Mouse (Mus musculus): ENCODE measurements around the gene Zdhhc16. TPM values are rescaled to one million over a fixed set of nuclear protein-coding genes. Genes with fewer than 3 reads are reported as not detected.

Zdhhc16 gene
- total and polyA plus RNA-seq, 3 experiments = 30.3 to 54.3 (median 45.5) TPM

DNA sequence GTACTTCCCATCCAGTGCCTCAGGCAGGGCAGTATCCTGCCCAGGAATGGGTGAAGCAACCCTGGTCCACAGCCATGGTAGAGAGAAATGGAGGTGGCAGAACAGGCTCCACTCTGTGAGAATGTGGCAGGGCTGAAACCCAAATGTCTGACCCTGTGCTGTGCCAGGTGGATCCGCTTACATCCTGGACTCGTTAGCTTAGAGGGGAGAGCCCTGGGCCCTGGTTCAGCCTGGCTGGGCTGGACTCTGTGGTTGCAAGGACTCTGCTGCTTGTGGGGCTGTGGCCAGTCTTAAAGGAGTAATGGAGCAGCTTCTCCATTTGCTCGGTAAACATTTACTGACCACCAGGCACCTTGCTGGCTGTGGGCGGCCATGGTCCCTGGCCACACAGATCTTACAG is 53.9 kb downstream of the Zdhhc16 start:
- Histone ChIP-seq H3K4me2 (ENCODE audit: insufficient read depth, low read depth, poor library complexity, severe bottlenecking) (no peak overlapping the region), H3K36me3 (replicated peaks in 1 of 2; ENCODE audit: control insufficient read depth in 1 of 2, insufficient read depth in 1 of 2, low read length in 1 of 2) (no peaks in the 10 kb centered on the region), H3K4me3 (replicated peaks in 1 of 3; ENCODE audit: low read depth in 2 of 3, low read length in 2 of 3, poor library complexity in 1 of 3) (no peak overlapping the region), H3K27me3 (replicated peaks) (peaks cover 19% of the 10 kb centered on the region), H3K9ac (ENCODE audit: insufficient read depth, low read depth) (no peak overlapping the region), H3K27ac (ENCODE audit: insufficient read depth, low read depth) (no peak overlapping the region), H3K9me3 (replicated peaks; ENCODE audit: low read length) (no peaks in the 10 kb centered on the region), H3K4me1 (ENCODE audit: control insufficient read depth in 1 of 2, insufficient read depth in 2 of 2) (peaks cover 0 to 8% of the 10 kb centered on the region in 2 experiments; a peak in 2 of 4 replicates), H3K79me2 (replicated peaks; ENCODE audit: control insufficient read depth, extremely low read depth, insufficient read depth, poor library complexity, severe bottlenecking) (no peaks in the 10 kb centered on the region)
- in situ Hi-C loops (cut with MboI; ENCODE audit: low pct_ligation_motif_present, low pct_unique_long_range_greater_than_20kb, low sequenced_read_pairs) (loop anchor here (5.0 kb wide), 2 partner anchors 40 to 55 kb away; partner anchors contain the start of genes Exosc1 and Zdhhc16), dilution Hi-C loops (cut with MboI; ENCODE audit: extremely low pct_ligation_motif_present, extremely low pct_unique_long_range_greater_than_20kb, low sequenced_read_pairs) (no loop called here)
- DNase-seq (ENCODE audit: extremely low read depth) = no peak
- TF ChIP-seq MAX (IDR thresholded peaks at IDR 0.05; ENCODE audit: low read length) (no peak), SMC3 (IDR thresholded peaks at IDR 0.05; ENCODE audit: low read depth, low read length) (no peak), TCF12 (IDR thresholded peaks at IDR 0.05; ENCODE audit: low read depth, low read length) (no peak), USF1 (IDR thresholded peaks at IDR 0.05; ENCODE audit: low read depth, low read length) (no peak), ELF1 (IDR thresholded peaks at IDR 0.05; ENCODE audit: low read depth, low read length) (no peak), RAD21 (IDR thresholded peaks at IDR 0.05; ENCODE audit: low read depth, low read length) (no peak), PAX5 (IDR thresholded peaks at IDR 0.05; ENCODE audit: low read length) (no peak), TBP (conservative IDR thresholded peaks at IDR 0.05; ENCODE audit: low read depth, low read length) (no peak), POLR2AphosphoS2 (IDR thresholded peaks at IDR 0.05; ENCODE audit: low read depth, low read length) (no peak), NRF1 (IDR thresholded peaks at IDR 0.05; ENCODE audit: low read depth, low read length) (no peak), ZNF384 (IDR thresholded peaks at IDR 0.05; ENCODE audit: low read depth, low read length) (no peak), MAZ (IDR thresholded peaks at IDR 0.05; ENCODE audit: low read depth, low read length) (no peak), BHLHE40 (IDR thresholded peaks at IDR 0.05; ENCODE audit: low read depth, low read length) (no peak), MYC (IDR thresholded peaks at IDR 0.05; ENCODE audit: low read depth, low read length) (no peak)

DNA sequence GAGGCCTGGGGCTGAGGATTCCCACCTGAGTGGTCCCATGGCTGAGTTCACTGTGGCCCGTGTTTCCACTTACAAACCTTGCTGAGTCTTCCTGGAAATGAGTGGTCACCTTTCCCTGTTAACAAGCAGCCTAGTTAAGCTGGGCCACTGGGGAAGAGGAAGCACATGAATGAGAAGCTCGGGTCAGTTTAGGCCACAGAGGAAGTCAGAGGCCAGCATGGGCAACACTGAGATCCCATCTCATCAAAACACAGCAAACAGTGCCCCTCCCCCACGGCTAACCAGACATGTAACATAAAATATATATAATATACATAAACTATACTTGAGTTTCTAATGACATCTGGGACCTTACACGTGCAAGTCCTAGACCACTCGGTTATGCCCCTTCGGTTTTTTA is 56.5 kb downstream of the Zdhhc16 start:
- H3K79me2 ChIP-seq (replicated peaks; ENCODE audit: control insufficient read depth, extremely low read depth, insufficient read depth, poor library complexity, severe bottlenecking) = no peaks in the 10 kb centered on the region
- no peak overlapping the region for H3K27ac ChIP-seq (ENCODE audit: insufficient read depth, low read depth)
- no peak overlapping the region for H3K4me2 ChIP-seq (ENCODE audit: insufficient read depth, low read depth, poor library complexity, severe bottlenecking)
- TF ChIP-seq SIN3A (IDR thresholded peaks at IDR 0.05; ENCODE audit: low read length) (no peak), JUND (conservative IDR thresholded peaks at IDR 0.05; ENCODE audit: low read depth, low read length) (no peak), MAZ (IDR thresholded peaks at IDR 0.05; ENCODE audit: low read depth, low read length) (no peak), BHLHE40 (IDR thresholded peaks at IDR 0.05; ENCODE audit: low read depth, low read length) (no peak), EP300 (IDR thresholded peaks at IDR 0.05; ENCODE audit: low read length) (no peak), TBP (conservative IDR thresholded peaks at IDR 0.05; ENCODE audit: low read depth, low read length) (no peak), MAX (IDR thresholded peaks at IDR 0.05; ENCODE audit: low read length) (no peak), USF2 (conservative IDR thresholded peaks at IDR 0.05; ENCODE audit: low read depth, low read length) (no peak), IRF4 (IDR thresholded peaks at IDR 0.05; ENCODE audit: low read depth, low read length) (no peak), PAX5 (IDR thresholded peaks at IDR 0.05; ENCODE audit: low read length) (no peak)
- dilution Hi-C loops (cut with MboI; ENCODE audit: extremely low pct_ligation_motif_present, extremely low pct_unique_long_range_greater_than_20kb, low sequenced_read_pairs) (no loop called here), in situ Hi-C loops (cut with MboI; ENCODE audit: low pct_ligation_motif_present, low pct_unique_long_range_greater_than_20kb, low sequenced_read_pairs) (loop anchor here (5.0 kb wide), 2 partner anchors 37 to 58 kb away; partner anchors contain the start of genes Exosc1 and Zdhhc16)
- no peak for DNase-seq (ENCODE audit: extremely low read depth)
- H3K9me3 ChIP-seq (replicated peaks; ENCODE audit: low read length) = no peaks in the 10 kb centered on the region
- no peak overlapping the region for H3K9ac ChIP-seq (ENCODE audit: insufficient read depth, low read depth)
- H3K4me1 ChIP-seq (ENCODE audit: control insufficient read depth in 1 of 2, insufficient read depth in 2 of 2) = peaks cover 0 to under 1% of the 10 kb centered on the region in 2 experiments; a peak in 1 of 4 replicates
- no peaks in the 10 kb centered on the region for H3K36me3 ChIP-seq (replicated peaks in 1 of 2; ENCODE audit: control insufficient read depth in 1 of 2, insufficient read depth in 1 of 2, low read length in 1 of 2)
- H3K4me3 ChIP-seq (replicated peaks in 1 of 3; ENCODE audit: low read depth in 2 of 3, low read length in 2 of 3, poor library complexity in 1 of 3) = no peak overlapping the region
- H3K27me3 ChIP-seq (replicated peaks) = no peaks in the 10 kb centered on the region
